Mouse (Mus musculus): ENCODE data around the gene Mlxip.
A peak's percentile ranks its signal among the peaks of the same experiment; 100 is the strongest.

Mlxip gene

DNA sequence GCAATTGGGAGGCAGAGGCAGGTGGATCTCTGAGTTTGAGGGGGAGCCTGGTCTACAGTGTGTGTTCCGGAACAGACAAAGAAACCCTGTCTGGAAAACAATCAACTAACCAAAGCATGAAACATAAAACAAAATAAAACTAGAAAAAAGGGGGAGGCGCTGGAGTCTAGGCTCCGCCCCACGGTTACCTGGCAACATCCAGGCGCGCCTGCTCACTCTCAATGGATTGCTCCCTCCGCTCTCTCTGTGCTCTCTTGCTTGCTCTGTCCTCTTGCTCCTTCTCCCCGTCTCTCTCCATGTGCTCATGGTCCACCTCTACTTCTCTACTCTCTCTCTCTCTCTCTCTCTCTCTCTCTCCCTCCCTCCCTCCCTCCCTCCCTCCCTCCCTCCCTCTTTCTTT, 11.9 kb upstream of the Mlxip start:
- no peak for DNase-seq (ENCODE audit: low spot score)

GRCm38 (mm10) chr5:123388452-123388851, 6.1 kb upstream of the Mlxip start:
- DNase-seq (ENCODE audit: low spot score): no peak

DNA sequence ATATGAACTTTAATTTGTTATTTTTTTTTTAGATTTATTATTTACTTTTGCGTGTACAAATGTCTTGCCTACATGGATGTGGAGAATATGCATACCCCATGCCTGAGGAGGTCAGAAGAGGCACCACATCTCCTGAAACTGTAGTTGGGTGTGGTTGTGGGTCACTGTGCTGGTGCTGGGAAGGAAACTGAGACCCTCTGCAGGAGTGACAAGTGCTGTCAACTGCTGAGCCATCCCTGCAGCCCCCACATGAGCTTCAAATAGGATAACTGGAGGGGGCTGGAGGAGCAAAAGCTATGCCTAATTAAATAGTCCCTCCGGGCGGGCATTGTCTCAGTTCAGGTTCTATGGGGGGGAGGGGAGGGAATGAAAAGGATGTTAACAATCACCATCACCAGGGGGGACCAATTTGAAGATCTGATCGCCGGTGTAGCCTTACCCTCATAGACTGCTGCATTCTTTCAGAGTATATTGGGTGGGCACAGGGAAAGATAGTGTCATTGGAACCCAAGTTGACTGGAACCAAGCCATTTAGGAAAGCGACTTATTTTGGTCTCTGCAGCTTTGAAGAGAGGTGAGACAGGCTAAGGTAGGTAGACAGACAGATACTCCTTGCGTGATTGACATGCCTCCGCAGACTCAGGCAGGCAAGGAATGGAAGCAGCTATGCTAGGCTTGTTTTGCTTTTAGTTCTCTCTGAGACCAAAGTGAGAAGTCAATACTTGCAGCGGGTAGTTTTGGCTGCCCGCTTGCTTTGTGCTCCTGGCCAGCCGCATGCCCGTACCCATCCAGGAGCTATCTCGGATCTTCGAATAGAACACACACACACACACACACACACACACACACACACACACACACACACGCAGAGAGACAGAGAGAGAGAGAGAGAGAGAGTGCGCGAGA, 3.8 kb upstream of the Mlxip start:
- no peak for DNase-seq (ENCODE audit: low spot score)

DNA sequence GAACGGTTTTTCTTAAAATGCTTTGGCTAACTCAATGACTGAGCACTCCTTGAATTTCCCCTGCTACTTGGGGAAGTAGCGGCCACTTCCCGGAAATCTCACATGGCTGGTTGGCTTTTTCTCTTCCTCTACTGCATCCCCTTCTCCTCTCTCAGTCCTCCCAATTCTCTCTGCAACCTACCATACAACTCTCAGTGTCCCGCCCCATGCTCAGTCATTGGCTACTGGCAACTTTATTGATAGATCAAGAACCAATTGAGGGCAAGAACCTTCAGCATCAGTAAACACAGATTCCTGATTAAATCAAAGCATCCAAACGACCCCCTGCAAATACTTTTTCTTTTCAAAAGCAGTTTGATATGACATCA, 3.2 kb upstream of the Mlxip start:
- DNase-seq (ENCODE audit: low spot score): no peak

DNA sequence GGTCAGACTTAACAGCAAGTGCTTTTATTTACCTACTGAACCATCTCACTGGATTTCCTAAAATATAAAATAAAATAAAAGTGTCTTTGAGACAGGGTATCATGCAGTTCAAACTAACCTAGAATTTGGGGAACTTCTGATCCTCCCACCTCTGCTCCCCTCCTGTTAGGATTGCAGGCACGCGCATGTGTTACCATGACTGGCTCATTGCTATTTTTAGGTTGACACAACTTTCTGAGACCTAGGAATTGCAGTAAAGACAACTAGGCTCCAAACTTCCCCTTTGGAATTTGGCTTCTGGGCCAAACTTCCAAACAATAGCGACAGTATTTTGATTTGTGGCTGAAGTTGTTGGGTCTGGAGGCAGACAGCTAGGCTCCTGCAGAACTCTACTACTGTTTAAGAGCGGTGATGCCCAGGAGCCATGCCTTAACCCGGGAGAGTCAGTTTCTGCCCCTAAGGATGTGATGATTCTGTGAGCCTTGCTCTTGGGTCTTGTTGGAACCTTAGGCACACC, 754 bp upstream of the Mlxip start:
- DNase-seq (ENCODE audit: low spot score): peak; percentile 60

DNA sequence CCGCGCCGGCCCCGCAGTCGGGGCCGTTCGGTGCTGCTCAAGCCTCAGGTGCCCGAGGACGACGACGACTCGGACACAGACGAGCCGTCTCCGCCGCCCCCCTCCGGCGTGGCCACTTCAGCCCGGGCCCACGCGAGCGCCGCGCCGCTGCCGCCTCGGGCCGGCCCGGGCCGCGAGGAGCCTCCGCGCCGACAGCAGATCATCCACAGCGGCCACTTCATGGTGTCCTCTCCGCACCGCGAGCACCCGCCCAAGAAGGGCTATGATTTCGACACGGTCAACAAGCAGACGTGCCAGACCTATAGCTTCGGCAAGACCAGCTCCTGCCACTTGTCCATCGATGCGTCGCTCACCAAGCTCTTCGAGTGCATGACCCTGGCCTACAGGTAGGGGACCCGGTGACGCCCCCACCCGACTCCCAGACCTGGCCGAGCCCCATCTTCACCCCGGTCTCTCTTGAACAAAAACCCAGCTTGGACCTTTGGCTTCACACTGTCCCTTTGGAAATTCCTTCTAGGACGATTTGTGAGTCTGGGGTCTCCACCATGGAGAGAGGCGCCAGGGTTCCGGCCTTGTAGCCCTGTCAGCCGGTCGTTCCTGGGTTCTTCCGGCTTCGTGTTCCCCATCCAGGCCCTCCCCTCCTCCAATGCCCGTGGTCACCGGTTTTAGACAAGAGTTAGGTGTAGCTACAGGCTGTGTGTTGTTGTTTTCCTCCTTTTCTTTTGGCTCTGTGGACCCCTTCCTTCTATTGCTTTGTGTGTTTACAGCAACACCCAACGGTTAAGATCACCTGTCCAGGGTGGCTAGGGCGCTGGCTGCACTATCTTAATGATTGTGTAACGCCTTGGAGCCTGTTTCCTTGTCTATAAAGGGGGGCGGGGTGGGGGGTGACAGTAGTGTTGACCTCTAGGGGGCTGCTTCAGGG, 621 bp downstream of the Mlxip start:
- DNase-seq (ENCODE audit: low spot score): peak; percentile 39

DNA sequence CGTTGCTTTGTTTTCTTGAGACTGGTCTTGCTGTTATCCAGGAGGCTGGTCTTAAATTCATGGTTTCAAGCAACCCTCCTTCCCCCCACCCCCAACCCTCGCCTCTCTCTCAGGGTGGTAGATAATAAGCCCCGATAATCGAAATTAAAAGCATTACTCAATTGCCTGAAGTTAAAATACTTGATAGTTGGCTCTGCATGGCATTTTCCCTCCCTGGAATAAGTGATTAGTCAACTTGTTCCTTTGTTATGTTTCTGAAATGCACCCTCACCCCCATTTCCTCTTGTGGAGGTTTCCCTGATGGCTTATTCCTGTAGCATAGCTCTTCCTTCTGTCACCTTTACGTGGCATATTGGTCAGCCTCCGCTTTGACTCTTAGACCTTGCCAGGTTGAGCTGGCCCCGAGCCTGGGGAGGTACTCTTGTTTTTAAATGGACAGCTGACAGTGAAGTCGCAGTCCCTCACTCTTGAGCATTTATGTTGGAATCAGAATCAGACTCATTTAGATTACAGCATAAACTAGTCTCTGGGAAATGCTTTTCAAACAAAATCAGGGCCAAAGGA, 2.4 kb downstream of the Mlxip start:
- peak; percentile 33 for DNase-seq (ENCODE audit: low spot score)

DNA sequence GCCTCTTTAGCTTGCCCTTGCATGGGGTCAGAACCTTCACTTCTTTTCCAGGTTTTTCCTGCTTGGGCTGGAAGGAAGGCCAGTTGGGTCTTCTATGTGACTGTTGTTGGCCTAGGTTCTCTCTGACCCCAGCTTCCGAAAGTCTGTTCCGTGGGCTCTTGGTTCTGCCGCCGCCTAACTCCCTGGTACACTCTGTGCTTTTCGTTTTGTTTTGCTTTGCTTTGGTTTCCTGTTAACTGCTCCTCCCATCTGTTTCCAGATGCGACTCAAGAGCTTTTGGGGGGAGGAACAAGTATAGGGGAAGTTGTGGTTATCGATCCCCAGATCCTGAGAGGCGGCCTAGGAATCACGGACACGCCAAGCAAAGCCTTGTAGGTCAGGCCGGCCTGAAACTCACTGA, 3.2 kb downstream of the Mlxip start:
- no peak for DNase-seq (ENCODE audit: low spot score)

GRCm38 (mm10) chr5:123398856-123399498, 4.4 kb downstream of the Mlxip start:
- DNase-seq (ENCODE audit: low spot score): no peak

DNA sequence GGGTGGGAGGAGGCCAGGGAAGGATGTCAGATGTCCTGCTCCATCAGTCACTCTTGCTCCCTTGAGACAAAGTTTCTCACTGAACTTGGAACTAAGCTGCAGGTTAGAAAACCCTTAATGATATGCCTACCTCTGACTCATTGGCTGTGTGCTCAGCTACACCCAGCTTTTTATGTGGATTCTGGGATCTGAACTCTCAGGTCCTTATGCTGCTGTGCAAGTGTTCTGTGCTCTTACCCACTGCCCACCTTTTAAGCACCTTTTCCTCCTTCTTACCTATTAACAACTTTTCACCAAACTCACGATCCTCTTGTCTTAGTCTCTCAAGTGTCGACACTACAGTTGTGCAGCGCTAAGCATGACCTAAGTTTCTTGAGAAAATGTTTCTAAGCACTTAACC, 9.9 kb downstream of the Mlxip start:
- DNase-seq (ENCODE audit: low spot score): no peak

DNA sequence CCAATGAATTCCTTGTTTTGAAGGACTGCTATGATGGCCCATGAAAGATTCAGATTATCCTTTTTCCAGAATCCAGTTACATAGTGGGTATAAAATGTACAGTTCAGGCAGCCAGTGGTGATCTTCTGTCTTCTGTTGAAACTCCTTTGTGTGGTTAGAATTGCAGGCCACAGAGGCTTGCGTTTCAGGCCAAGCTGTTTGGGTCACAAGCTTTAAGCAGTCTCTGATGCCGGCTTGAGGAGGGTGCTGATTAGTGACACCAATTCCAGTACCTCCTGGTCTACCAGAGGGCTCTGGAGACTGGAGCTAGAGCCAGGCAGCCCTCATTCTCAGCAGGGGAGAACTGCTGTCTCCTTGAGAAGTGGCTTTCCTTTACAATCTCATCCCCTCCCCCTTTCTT, 12.4 kb downstream of the Mlxip start:
- peak; percentile 35 for DNase-seq (ENCODE audit: low spot score)

GRCm38 (mm10) chr5:123408176-123408575, 13.6 kb downstream of the Mlxip start:
- no peak for DNase-seq (ENCODE audit: low spot score)

DNA sequence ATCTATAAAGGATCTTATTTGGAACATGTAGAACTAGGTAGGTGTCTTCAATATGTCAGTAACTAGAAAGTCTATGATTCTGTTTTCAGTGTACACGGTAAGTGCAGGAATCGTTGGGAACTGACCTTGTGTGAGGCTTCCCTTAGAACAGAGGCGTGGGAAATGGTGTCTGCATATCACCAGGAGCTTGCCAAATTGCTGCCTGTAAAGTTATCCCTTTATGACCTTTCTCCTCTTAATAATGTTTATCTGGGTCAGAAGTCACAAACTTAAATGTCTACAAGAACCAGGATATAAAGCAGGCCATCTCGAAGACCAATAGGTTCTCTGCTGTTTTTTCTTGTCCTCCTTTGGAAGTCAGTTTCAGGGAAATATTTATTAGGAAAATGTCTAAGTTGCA, 17.6 kb downstream of the Mlxip start:
- no peak for DNase-seq (ENCODE audit: low spot score)

DNA sequence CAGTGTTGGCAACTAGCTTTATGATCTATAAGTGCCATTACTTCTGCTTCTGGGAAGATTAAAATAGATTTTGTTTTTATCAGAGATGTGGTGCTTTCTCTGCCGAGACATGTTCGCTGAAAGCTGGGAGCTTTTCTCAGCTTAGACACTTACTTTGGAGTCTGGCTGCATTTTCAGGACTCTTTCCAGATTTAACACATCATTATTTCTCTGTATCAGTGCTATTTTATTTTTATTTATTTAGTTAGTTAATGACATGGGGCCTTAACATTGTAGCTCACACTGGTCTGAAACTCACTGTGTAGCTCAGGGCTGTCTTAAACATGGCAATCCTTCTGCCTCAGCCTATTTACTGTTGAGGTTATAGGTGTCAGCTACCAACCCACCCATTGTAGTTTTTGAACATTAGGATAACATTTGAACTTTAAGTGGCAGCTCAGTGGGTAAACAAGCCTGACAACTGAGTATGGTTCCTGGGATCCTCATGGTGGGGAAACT, 19.3 kb downstream of the Mlxip start:
- no peak for DNase-seq (ENCODE audit: low spot score)

GRCm38 (mm10) chr5:123416149-123416548, 21.6 kb downstream of the Mlxip start:
- DNase-seq (ENCODE audit: low spot score): no peak

- DNase-seq (ENCODE audit: low spot score): no peak
Measured at GRCm38 (mm10) chr5:123416566-123417518, 22.2 kb downstream of the Mlxip start.

DNA sequence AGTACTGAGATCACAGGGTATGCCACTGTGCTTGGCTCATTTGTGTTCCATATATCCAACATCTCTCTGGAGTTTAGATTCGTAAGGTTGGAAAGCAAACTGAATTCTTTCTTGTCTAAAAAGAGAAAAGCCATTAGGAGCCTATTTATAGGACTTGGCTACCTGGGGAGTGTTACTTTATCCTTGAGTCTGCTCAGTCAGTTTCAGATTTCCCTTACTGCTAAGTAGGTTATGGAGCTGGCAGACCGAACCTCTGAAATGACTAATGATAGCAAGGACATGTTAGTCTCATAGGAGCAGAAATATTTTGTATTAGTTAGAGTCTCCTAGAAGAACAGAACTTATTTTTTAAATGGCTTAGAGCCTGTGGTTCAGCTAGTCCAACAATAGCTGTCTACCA, 29.3 kb downstream of the Mlxip start:
- peak; percentile 39 for DNase-seq (ENCODE audit: low spot score)

DNA sequence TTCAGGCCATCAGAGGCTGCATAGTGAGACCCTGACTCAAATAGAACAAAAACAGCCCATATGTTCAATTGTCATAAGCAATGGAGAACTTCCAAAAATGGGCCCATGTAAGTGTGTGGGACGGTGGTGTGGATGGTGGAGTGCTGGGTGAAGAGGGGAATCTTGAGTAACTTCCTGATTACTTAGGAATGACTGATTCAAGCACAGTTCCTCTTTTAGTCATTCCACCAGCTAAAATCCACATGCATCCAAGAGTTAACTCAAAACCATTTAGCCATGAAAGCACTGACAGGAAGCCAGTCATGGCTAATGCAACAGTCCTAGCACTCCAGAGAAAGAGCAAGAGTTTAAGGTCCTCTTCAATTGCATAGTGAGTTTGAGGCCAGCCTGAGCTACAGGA, 33.0 kb downstream of the Mlxip start:
- no peak for DNase-seq (ENCODE audit: low spot score)

DNA sequence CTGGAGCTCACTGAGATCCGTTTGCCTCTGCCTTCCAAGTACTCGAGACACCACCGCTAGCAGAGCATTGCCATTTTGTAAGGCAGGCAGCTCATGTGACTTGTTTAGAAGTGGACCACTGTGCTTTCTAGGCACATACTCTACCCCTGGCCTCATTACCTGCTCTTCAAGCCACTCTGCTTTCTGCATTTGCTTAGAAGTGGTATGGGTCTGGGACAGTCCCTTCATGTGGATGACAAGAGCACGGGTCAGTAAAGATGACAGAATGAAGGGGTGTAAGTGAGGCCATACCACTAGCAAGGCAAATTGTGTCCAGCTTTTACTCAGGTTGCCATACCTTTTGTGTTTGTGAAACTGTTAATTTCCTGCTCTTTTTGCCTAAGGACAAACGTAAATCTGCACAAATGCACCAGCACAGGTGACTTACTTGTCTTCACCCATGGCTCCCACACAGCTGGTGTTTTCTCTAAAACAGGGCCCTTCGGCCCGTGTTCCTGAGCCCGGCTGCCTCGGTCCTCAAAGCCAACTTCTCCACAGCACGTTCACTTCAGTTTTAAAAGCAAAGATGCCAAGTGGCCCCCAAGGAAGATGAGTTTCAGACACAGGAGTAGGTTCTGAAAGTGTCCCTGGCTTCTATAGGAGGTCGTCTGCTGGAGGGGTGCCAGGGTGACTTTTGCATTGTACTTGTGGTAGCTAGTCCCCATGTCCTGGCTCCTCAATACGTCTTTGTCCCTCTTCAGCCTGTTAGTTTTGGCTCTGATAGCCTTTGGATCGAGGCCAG, 37.1 kb downstream of the Mlxip start:
- peak; percentile 87 for DNase-seq (ENCODE audit: low spot score)
